Mouse (Mus musculus) cerebellum, adult (tissue): ENCODE data around the gene Rab28.
"Not testable (repeated sequence)": the region's sequence is repeated elsewhere in the genome, so short reads cannot be mapped to it uniquely, and the experiment has no call there.

ENCODE experiments used
- ATAC-seq: cut with Nextera tagmentation; 2 replicates; pipeline ENCODE4 v1.9.2; 2017; ENCODE audit warnings: mild to moderate bottlenecking, moderate library complexity, mixed read lengths; ENCODE audit not compliant: insufficient number of reproducible peaks, low FRiP score, low TSS enrichment

Gene Rab28

DNA sequence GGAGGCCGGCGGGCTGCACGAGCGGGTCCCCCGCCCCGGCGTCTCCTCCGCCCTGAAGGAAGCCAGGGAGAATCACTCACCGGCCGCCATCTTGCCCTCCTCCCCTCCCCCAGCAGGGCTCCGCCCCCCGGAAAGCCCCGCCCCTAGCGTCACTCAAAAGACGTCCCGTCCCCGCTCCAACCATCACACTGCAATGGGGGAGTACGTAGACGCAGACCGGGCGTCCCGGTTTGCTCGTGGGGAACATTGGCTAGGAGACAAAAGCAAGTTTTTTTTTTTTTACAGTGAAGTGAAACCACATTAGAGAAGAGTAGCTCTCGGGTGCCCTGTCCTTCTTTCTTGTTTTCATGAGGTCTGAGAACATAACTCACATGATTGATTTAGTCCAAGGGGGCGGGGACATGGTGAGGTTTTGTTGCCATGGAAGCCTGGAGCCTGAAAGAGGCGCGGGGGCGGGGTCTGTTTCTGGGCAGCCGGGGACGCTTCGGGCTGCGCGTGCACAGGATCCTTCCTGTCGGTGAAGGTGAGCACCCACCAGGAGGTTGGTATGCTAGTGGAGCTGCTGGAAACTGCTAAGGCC lies at the start of gene Rab28:
Gene Rab28, minus strand, starts transcription at position 107 of the 580 bp plus-strand sequence.
- peak; percentile 93 for ATAC-seq

DNA sequence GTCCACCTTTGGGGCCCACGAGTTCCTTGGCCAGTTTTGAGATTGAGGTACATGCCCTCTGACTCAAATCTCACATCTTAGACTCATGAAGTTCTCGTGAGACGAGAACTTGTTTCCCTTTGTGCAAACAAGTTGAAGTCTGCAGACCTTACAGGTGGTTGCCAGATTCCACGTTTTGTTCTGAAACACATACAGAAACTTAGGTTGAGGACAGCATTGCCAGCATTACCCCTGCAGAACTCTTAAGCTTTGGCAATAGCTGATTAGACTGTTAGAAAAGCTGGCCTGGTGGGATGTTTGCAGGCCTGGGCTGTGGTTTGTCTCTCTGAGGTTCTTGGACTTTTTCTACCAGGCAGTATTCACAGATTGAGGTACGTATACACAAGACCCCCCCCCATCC lies 49.4 kb upstream of the Rab28 start:
- no peak for ATAC-seq

DNA sequence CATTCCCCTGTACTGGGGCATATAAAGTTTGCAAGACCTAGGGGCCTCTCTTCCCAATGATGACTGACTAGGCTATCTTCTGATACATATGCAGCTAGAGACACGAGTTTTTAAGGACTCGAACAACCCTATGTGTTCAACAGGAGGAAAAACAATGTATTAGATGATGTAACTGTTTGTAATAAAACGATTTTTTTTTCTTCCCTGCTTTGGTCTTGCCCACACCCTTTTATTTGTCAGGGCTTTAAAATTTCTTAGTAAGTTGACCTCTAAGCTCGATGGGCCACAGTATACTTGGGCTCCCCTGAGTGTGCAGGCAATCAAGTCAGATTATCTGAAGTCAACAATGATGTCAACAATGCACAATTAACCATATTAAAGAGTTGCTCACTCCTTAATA lies 48.4 kb upstream of the Rab28 start:
- ATAC-seq, result no peak

DNA sequence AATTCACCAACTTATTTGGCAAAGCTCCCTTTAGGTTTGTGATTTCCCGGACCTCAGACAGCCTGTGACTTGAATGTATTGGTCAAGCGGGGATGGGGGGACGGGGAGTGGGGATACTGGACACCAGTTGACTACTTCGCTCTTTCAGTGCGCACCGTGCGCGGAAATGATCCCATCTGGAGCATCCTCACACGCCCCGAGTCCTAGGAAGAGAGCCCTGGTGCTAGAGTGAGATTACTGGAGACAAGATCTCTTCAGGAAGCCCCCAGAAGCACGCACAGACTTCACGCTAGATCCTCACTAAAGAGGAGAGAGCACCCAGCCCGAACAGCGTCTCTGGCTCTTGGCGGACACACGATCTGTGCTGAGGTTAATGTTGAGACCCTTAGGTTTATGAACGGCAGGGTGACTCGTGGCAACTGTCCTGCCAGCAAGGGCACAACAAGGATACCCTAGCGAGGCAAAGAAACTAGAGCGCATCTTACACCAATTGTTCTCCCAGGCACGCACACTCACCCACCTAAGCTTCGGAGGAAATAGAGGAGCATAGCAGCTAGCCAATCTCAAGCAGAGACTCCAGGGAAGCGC lies 47.5 kb upstream of the Rab28 start:
- no peak for ATAC-seq

DNA sequence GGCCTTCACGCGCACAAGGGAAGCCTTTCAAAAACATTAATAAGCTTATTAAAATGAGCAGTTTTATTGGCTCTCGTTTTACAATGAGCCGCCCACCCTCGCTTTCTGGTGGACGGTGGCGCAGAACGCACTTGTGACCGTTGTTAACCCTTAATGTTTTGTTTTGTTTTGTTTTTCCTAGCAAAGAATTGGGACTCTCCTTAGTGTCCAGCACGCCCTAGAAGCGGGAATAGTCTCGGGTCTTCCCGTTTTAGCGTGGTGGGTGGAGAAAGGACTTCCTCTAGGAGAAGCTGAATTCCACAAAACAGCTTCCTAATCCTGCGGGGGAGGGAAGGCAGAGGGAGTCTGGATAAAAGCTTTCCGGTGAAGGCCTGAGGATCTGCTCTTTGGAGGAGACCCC lies 46.9 kb upstream of the Rab28 start:
- no peak for ATAC-seq

DNA sequence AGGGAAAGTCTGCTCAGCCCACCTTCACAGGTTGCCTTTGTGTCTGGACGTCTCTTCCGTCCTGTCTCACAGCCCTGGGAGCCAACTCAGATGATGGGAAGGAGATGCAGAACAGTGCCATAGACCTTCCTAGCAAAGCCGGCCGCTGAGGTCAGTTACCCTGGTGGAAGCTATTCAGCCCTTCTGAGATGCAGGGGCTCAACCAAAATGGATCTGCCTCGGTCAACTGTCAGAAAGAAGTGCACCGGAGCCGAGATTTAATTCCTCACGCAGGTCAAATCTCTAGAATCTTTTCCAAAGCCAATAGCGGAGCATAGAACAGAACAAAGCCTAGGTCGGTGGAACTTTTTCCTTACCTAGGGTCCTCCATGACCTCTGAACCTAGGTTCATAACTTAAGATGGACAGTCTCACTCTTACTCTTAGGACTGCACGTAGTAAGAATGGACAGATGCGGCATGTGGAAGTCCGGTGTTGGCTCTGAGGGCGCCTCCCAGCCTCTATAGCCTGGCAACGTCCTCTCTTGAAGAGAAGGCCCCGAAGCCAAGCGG lies 46.3 kb upstream of the Rab28 start:
- ATAC-seq, result no peak

DNA sequence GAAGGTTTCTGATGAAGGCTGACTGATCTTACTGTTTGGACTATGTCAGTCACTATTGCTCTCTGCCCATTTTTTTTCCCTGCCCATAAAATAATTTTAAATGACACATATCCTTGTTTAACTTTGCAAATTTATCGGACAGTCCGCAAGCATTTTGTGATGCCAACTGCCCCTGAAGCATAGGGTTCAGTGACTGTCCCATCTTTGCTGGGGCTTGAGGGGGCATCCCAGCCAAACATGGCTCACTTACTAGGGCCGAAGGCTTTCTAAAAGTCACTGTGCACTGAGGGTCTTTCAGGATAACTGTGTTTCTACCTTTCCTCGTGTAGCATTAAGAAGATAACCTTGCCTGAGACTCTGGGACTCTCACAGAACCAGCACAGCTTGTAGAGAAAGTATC lies 44.8 kb upstream of the Rab28 start:
- no peak for ATAC-seq

DNA sequence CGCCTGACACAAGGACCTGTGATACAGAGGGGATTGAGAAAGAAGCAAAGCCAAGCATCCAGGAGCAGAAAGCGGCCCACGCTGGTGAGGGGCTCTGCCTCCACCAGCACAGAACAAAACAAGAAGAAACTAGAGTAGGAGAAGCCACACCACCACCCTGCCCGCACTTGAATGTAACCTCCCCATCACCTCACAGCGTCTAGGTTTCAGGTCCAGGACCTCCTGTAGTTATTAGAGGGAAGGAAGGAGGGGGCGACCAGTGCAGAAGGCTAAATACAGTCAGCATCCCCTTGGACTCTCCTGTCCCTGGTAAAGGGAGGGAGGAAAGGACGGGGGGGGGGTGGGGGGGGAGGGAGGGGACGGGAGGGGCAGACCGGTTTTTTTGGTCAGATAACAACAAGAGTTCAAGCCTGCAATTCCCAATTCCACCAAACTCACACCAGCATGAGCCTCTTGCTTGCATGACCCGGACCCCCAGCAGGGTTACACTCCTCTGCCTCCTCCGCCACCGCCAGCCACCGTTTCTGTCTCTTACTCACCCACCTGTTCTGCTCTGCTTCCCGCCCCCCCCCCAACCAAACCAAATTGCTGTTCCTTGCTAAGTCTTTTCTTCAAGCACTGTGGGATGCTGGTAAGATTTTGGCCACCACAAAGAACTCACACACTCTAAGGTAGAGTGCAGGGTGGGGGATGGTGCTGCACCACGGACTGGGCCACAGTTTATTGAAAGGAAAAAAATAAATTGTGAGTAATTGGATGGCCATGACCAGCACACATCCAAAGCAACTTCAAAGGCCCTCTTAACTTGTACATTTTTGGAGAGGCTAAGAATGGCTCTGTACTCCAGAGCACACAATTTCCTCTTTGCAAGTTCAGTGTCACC lies 37.2 kb upstream of the Rab28 start:
- ATAC-seq, result no peak

DNA sequence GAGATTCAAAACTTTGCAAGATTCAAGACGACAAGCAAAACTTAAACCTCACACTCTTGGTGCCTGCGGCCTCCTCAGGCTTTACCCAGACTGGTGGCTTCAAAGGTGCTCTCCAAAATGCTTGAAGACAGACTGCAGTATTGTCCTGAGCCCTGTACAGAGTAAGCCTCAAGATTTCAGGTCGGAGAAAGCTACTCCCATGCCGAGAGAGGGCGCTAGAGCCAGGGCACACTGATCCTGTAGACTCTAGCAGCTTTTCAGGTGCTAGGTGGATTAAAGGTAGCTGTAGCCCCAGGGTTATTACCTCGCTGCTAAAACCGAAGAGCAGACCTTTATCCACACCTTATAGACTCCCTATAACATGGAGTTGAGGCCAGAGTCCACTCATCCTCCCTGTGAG lies 36.3 kb upstream of the Rab28 start:
- ATAC-seq, result no peak

DNA sequence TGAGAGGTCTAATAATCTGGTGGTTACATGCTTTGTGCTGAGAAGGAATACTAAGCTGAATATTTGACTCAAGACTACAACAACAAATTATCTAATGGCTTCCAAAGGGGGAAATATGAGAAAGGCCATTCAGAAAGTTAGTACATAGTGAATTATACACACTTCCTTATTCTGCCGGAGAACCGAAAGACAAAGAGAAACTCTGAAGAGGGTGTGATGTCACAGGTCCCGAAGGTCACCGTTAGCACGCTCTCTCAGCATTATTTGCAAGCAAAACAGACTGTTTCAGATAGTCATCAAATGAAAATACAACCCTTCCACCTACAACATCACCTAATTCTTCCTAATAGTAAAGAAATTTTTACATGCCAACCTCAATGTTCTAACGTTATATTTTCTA lies 30.9 kb upstream of the Rab28 start:
- ATAC-seq, result no peak

DNA sequence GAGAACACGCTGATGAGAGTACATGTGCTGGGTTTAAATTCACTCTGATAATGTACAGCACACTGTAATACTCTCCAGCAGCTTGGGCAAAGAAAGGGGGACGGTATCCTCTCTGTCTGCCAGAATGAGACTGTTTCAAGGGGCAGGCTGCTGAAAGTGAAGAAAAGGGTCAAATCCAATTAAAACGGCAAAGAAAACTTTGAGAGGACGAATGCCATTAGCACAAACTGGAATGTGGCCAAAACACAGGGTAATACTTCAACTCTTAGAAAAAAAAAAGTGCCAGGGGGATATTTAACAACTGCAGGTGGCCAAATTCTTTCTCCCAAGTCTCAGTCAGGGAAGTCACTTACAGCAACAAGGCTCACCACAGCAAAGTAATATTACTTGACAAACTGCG lies 29.1 kb upstream of the Rab28 start:
- ATAC-seq, result no peak

DNA sequence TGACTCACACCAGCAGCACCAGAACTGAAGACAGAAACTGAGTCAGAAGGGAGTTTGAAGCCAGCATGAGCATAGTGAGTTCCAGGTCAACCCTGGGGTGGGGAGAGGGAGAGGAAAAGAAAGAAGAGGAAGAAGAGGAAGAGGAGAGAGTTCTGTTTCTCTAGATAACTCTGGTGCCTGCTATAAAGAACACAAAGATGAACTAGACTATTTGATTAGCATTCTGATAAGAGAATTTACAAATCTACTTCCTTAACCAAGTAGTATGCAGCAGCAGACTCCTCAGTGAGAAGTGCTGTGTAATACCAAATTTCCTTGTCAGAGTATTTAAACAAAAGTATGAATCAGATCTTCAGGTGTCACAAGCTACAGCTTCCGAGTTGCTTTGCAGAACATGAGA lies 19.1 kb upstream of the Rab28 start:
- no peak for ATAC-seq

DNA sequence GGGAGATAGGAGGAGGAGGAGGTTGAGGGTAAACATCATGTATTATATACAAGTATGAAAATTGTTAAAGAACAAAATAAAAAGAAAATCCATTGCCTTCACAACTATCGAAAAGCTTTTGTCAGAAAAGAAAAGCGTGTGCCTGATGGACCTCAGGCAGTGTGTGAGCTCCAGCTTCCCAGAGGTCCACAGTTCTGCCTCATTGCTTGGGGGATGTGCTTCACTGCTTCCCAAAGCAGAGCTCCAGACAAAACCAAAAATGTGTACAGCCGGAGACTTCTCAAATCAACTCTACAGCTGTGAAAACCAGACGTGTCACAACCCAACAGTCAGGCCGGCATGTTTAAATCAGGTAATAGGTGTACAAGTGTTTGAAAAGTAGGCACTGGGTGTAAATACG lies 17.6 kb upstream of the Rab28 start:
- no peak for ATAC-seq

DNA sequence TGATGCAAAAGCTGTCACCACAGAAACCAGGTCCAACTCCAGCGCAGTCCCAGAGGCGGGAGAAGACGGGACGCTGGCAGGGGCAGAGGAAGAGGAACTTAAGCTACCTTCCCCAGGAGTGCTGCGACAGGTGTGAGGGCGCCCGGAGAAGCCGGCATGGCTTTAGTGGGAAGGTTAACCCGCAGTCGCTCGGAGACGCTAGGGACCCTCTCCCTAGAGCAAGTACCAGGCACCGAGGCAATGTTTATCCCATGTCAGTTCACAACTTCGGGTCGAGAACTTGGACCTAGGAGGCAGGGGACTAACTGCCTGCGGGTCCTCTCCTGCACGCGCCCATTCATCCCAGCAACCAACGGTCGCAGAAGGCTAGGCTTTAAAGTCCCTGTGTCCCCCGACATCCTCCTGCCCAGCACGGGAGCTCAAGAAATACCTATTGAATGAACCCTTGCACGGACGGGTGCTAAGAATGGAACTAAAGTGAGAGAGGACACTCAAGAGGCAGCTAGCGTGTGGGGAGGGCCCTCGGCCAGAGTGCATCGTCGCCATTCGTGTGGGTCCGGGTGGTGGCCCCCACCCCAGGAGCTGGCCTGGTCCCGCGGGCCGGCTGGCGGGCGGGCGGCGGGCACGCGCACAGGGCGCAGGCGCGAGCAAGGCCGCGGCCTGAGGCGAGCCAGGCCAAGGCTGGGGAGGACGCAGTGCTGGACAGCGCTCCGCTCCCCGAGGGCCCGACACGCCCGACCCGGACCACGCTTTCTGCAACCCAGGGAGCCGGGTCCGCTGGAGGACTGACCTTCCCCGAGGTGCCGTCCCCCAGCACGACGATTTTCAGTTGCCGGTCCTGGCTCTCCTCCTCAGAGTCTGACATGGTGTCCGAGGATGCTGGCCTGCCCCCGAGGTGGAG lies 592 bp downstream of the Rab28 start:
- peak; percentile 80 for ATAC-seq

DNA sequence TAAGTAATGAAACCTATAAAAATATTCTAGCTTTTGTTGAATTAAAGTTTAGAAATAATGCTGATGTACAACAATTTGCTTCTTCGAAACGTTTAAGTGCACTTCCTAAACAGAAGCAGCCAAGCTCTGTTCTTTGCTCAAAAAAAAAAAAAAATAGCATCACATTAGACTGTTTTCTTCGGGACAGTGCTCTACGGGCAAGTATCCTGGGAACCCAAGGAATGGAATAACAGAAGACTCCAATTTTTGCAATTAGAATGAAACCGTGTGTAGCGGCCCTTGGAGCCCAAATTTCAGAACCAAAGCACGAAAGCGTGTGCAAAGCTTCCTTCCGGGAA lies 1.2 kb downstream of the Rab28 start:
- ATAC-seq, result no peak

DNA sequence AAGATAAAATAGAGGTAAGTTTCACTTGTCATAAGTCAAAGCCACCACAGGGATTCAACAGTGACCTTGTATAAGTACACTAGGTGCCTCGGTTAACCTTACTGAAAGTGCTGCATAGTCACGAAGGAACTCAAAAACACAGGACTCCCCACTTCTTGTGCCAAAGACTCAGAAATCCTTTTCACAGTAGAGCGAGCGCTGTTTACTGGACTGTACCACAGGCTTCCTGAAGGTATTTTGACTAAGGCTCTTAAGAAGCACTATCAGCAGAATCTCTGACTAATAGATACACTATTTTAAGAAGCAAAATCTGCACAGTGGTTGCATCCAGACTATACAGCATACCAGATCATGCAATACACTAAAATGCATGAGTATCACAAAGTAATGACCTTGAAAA lies 6.9 kb downstream of the Rab28 start:
- not testable (repeated sequence) for ATAC-seq

DNA sequence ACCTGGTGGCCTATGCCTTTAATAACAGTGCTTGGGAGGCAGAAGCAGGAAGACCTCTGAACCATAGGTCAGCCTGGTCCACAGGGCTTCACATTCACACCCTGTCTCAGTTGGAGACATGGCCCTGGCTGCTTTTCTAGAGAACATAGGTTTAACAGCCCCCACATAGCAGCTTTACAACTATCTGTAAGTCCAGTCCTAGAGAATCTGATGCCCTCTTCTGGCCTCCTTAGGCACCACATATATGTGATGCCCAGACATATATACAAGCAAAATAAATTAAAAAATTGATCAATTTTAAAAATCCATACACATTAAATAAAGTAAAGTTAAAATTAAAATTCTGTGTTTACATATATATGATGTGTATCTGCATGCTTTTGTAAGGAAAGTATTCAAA lies 10.0 kb downstream of the Rab28 start:
- ATAC-seq, result no peak

DNA sequence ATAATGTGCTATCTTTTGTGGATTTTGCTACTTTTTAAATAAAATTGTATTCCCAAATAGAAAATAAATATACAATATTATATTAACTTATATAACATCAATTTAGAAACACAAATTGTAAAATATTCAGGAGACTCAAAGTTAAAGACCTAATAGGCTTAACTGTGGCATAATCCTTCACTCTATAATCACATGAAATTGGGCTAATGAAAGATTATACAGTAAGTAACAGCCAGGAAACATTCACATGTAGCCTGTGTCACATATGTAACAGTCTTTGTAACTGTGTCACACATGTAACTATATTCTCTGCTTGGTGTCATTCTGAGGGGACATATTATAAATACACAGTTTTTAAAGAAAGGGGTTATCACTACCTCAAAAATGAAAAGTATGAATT lies 22.9 kb downstream of the Rab28 start:
- no peak for ATAC-seq

DNA sequence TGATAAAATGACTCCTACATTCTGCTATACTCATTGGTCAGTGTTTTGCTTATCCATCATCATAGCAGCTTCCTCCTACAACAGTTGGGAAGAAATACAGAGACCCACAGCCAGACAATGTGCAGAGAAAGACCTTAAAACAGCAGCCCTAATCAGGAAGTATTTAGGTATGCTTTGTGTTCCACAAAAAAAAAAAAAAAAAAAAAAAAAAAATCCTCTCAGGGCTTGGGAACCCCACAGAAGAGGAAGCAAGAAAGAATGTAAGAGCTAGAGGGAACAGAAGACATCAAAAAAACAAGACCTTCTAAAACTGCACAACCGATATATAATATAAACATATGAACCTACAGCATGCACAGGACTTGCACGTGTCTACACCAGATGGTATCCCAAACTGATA lies 24.0 kb downstream of the Rab28 start:
- ATAC-seq, result no peak

DNA sequence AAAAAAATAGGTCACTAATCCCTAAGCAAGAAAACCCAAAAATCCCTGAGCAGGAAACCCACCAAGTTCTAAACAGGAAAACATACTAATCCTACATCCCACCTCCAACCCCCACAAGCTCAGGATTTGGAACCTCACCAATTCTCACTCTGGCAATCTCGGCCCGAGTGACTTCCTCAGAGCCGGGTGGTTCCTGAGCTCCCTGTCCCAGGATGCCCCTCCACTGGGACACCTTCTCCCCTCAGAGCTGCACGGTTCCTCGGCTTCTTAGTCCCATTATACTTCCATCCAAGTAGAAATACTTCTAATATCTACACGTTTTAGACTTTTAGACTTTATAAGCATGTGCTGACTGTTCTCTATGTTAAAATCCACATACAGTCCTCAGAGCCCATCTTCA lies 41.9 kb downstream of the Rab28 start:
- ATAC-seq, result no peak

DNA sequence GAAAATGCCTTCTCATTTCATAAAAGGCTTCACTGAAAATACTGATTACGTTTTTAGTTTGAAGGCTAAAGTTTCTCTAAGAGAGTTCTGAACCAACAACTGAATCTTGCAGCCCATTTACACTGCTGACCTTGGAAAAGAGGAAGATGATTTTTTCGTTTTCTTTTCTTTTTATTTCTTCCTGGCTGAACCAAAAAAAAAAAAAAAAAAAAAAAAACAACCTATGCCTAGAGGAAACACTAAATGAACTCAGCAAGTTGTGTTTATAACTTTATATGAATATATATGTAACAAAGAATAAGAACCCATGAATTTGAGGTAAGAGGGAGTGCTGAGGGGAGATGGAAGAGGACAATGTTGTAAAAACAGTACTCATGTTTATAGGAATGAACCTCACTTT lies 71.2 kb downstream of the Rab28 start:
- no peak for ATAC-seq
